Mouse (Mus musculus) bone marrow, adult 2 months (tissue): ENCODE measurements around the gene Sgip1. TPM values are rescaled to one million over a fixed set of nuclear protein-coding genes. Genes with fewer than 3 reads are reported as not detected.

Experiments
- H3K27ac ChIP-seq: fragments of 200-500 bp; 2 replicates; pipeline ENCODE4 v1.5.1; 2012; ENCODE audit warnings: low read depth, mild to moderate bottlenecking, control low read depth, inconsistent platforms, low read length; ENCODE audit not compliant: control insufficient read depth, poor library complexity, insufficient read depth
- H3K4me1 ChIP-seq: fragments of 200-500 bp; 2 replicates; pipeline ENCODE4 v1.6.1; 2011; ENCODE audit warnings: low read length; ENCODE audit not compliant: control insufficient read depth, insufficient read depth
- H3K4me3 ChIP-seq: fragments of 200-500 bp; replicated peaks from 2 replicates; pipeline ENCODE3; 2011; ENCODE audit warnings: mild to moderate bottlenecking, low read depth, low read length, control low read depth; ENCODE audit not compliant: control insufficient read depth
- CTCF ChIP-seq: fragments of 200-500 bp; IDR thresholded peaks from 2 replicates; pipeline ENCODE4 v1.5.1; 2011; ENCODE audit warnings: low read length, control low read depth; ENCODE audit not compliant: control insufficient read depth, insufficient read depth
- POLR2A ChIP-seq: fragments of 200-500 bp; IDR thresholded peaks from 2 replicates; pipeline ENCODE4 v1.6.1; 2011; ENCODE audit warnings: low read depth, mild to moderate bottlenecking, control low read depth, low read length, borderline replicate concordance; ENCODE audit not compliant: control insufficient read depth
- WGBS: fragments of 180-500 bp; shearing (Covaris S2); methylation state at CpG from one replicate; pipeline ENCODE4 v1.1.7; 2018; 5-methylcytosine and 5-hydroxymethylcytosine counted together
- polyA plus RNA-seq: library from polyadenylated mRNA; stranded (reverse); fragments of >200 nt; gene quantifications from 2 replicates; pipeline ENCODE4 v1.2.4, GENCODE M21; 2011; ENCODE audit warnings: low replicate concordance; ENCODE audit not compliant: missing spikeins, insufficient read depth, insufficient read length

The Sgip1 gene
- polyA plus RNA-seq, 1 experiment, result 1.2 TPM

GRCm38 (mm10) chr4:103006266-103006665 lies 265.2 kb downstream of the Sgip1 start:
- Histone ChIP-seq H3K27ac (no peak overlapping the region), H3K4me3 (no peak overlapping the region), H3K4me1 (no peaks in the 10 kb centered on the region)
- WGBS, result 71% methylated on average over 5 of the region's 5 CpGs
- TF ChIP-seq POLR2A, result no peak
- no peak for TF ChIP-seq CTCF

DNA sequence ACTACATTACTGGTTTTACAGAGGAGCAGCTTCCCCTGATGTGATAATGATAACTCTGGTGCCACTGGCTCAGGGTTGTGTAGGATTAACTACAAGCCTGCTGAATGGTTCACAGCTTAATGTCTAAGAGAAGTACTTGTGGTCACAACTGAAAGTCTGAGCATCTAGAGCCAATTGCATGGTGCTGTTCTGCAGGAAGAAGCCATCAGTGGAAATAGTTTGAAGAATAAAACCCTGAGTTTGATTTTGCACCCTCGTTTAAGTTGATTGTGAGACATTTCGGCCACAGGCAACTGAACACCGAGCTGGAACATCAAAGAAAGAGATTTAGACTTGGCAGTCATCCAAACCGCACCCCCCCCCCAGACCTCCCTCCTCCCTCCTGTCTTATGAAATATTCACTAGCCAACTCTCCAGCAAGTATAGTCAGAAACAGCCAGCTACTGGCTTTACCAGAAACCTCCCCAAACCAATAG lies 265.9 kb downstream of the Sgip1 start:
- 12% methylated on average over 4 of the region's 4 CpGs for WGBS
- H3K4me1 ChIP-seq, result no peaks in the 10 kb centered on the region
- TF ChIP-seq POLR2A, result no peak
- H3K27ac ChIP-seq, result no peak overlapping the region
- no peak overlapping the region for H3K4me3 ChIP-seq

GRCm38 (mm10) chr4:103010734-103011133 lies 269.6 kb downstream of the Sgip1 start:
- no peaks in the 10 kb centered on the region for H3K4me1 ChIP-seq
- WGBS, result 75% methylated on average over 4 of the region's 4 CpGs
- TF ChIP-seq CTCF, result no peak
- TF ChIP-seq POLR2A, result no peak
- no peak overlapping the region for H3K4me3 ChIP-seq
- no peak overlapping the region for H3K27ac ChIP-seq

DNA sequence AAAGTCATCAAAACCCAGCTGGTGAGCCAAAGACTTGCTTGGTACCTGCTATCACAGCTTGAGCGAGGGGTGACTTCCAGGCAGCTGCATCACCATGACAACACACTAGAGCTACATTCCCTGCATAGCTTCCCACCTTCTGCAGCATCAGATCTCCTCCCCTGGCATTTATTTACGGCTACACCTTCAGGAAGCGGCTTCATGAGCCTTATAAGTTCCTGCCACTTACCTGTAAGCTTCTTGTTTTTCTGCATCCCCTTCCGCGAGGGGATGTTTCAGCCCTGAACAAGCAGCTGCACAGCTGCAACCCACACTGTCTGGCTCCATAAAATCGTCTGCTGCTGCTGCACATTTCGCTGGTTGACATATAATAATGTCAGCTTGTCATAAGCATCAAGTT lies 270.7 kb downstream of the Sgip1 start:
- TF ChIP-seq CTCF (no peak), POLR2A (no peak)
- WGBS, result 70% methylated on average over 7 of the region's 7 CpGs
- H3K4me1 ChIP-seq, result no peaks in the 10 kb centered on the region
- H3K4me3 ChIP-seq, result no peak overlapping the region
- no peak overlapping the region for H3K27ac ChIP-seq

GRCm38 (mm10) chr4:103013490-103013889 lies 272.4 kb downstream of the Sgip1 start:
- no peak overlapping the region for H3K4me3 ChIP-seq
- no peaks in the 10 kb centered on the region for H3K4me1 ChIP-seq
- TF ChIP-seq POLR2A (no peak), CTCF (no peak)
- H3K27ac ChIP-seq, result no peak overlapping the region
- WGBS, result 72% methylated on average over 4 of the region's 4 CpGs

Other genes starting within 250 kb of the Sgip1 start
- gene Tctex1d1, start 237.3 kb downstream of the Sgip1 start, polyA plus RNA-seq, result not detected in 2 replicates